18 mouse cellular contexts compared by ENCODE assay signal in the genomic region with DNA sequence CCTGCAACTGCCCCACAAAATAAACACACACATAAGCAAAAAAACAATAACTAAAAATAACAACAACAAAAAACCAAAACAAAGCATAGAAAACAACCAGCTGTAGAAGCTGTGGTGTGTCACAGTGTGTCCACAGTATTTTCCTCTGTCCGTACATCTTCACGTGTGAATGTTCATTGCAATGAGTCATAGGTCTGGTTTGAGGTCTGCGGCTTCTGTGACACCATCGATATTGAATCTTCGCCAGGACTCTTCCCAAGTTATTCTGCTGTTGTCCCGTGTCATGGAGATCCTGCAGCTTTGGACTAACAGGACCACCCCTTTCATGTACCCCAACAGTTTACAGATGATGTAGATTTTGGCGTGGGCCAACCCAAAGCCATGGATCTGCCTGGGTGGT.
"Had no signal": no experiment of that assay in that cellular context is flagged by ENCODE, and none has a peak within 500 bp of the region (broad histone marks: within the 10 kb centered on the region; RNA-seq: fewer than 3 reads in every experiment).

No protein-coding gene starts in this region.

- DNase-seq: lung, adult 18-20 months; lung, embryonic 14.5 days; lung, postnatal 10 days; lung, postnatal 4 days; retina, postnatal 1 day; right cerebral cortex, adult 18-20 months; right cerebral cortex, postnatal 25 days; right cerebral cortex, postnatal 4 days; spleen, adult 18-20 months; thymus, adult 2 months; thymus, postnatal 25 days; thymus, postnatal 4 days had no signal

- H3K4me2 ChIP-seq: lung, embryonic 14.5 days; midbrain, embryonic 11.5 days; midbrain, embryonic 13.5 days; midbrain, embryonic 15.5 days; neural tube, embryonic 13.5 days; neural tube, embryonic 15.5 days; stomach, embryonic 15.5 days had no signal

- H3K27me3 ChIP-seq: midbrain, embryonic 13.5 days; midbrain, embryonic 15.5 days; neural tube, embryonic 13.5 days; neural tube, embryonic 15.5 days; stomach, embryonic 15.5 days had no signal

- H3K36me3 ChIP-seq: midbrain, embryonic 13.5 days; midbrain, embryonic 15.5 days; neural tube, embryonic 13.5 days; neural tube, embryonic 15.5 days; stomach, embryonic 15.5 days had no signal

- H3K4me3 ChIP-seq: midbrain, embryonic 13.5 days; midbrain, embryonic 15.5 days; neural tube, embryonic 13.5 days; neural tube, embryonic 15.5 days; stomach, embryonic 15.5 days had no signal
